Mouse (Mus musculus): ENCODE results near the gene Stk25.
A peak's percentile ranks its signal among the peaks of the same experiment; 100 is the strongest.

Stk25 gene

GRCm38 (mm10) chr1:93608696-93609245, 49.7 kb downstream of the Stk25 start:
- DNase-seq (ENCODE audit: low spot score in 2 of 2): no peak

GRCm38 (mm10) chr1:93607090-93608083, 51.1 kb downstream of the Stk25 start:
- DNase-seq (ENCODE audit: low spot score in 2 of 2): no peak

DNA sequence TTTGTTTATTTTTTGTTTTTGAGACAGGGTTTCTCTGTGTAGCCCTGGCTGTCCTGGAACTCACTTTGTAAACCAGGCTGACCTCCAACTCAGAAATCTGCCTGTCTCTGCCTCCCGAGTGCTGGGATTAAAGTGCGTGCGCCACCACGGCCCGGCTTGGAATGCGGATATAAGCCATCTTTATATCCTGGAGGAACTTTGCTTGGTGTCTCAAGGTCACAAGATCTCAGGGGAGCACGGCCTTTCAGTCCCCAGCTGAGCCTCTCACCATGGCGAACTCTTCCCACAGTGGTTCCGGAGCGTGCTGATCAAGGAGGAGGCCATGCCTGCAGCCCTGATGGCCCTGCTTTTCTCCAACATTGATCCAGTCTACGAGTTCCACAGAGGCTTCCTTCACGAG, 54.5 kb downstream of the Stk25 start:
- DNase-seq (ENCODE audit: low spot score in 2 of 2): no peak

DNA sequence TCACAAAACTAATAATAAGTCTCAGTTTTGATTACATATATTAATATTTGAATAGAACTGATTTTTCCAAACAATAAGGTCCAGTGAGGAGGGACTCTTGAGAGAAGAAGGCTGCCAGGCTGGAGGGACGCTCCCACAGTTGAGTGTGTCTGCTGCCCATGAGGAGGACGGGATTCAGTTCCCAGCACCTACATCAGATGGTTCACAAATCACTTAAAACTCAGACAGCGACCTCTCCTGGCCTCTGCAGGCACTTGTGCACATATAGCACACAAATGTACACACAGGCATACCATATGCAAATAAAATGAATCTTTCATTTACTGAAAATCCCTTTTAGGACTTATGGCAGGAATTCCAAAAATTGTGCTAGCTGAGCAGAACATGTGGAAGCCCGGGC, 55.5 kb downstream of the Stk25 start:
- DNase-seq (ENCODE audit: low spot score in 2 of 2): no peak

DNA sequence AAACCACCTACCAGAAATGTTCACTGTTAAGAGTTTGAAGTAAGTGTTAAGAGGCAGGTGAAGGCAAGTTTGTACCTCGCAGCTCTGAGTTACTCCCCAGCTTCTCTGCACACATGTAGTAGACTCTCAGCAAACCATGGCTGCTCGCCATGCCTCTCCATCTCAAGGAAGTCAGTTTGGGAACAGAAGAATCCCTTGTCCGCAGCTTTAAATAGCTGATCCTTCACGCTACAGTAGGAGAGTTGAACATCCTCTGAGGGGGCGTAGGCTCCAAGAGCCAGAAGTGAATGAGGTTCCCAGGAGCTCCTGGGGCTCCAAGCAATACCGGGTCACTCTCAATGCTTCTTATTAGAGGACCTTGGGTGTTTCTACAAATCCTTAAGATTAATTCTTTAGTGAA, 62.5 kb downstream of the Stk25 start:
- no peak for DNase-seq (ENCODE audit: low spot score in 2 of 2)

- no peak for DNase-seq (ENCODE audit: low spot score in 2 of 2)
Measured at GRCm38 (mm10) chr1:93593960-93594359, 64.5 kb downstream of the Stk25 start.

- DNase-seq (ENCODE audit: low spot score in 2 of 2): no peak
Measured at GRCm38 (mm10) chr1:93588346-93588745, 70.1 kb downstream of the Stk25 start.

DNA sequence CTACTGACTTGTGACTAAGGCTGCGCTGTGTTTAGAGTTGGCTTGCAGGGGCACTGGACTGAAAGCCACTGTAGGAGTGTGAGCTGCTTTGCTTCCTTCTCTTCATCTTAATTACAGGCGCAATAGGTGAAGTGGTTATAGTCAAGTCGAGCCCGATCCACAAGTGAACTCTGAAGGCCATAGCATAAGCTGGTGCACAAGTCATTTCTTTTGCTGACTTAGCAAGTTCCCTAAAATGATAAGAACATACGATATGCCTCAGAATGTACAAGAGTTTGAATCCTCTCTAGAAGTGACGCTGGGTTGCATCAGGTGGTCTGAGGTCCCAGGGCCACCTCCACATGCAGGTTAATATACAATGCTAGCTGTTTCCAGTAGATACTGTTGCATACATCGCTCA, 76.9 kb downstream of the Stk25 start:
- DNase-seq (ENCODE audit: low spot score in 2 of 2): no peak

GRCm38 (mm10) chr1:93577861-93578260, 80.6 kb downstream of the Stk25 start:
- peak; percentile 39 to 46 for DNase-seq (ENCODE audit: low spot score in 2 of 2)

- peak in 1 of 2 experiments; percentile 14 for DNase-seq (ENCODE audit: low spot score in 2 of 2)
Measured at GRCm38 (mm10) chr1:93577066-93577465, 81.4 kb downstream of the Stk25 start.

Measured in right cerebral cortex, postnatal 36 days (tissue).